Mouse (Mus musculus) heart, embryonic 12.5 days (tissue): ENCODE results near the gene Uqcrh. TPM values are rescaled to one million over a fixed set of nuclear protein-coding genes. Genes with fewer than 3 reads are reported as not detected.
A peak's percentile ranks its signal among the peaks of the same experiment; 100 is the strongest.

Experiments
- ATAC-seq: fragments of 200-750 bp; cut with Nextera tagmentation; 2 replicates; pipeline ENCODE4 v1.8.0; 2017; ENCODE audit warnings: moderate TSS enrichment, moderate library complexity; ENCODE audit not compliant: insufficient number of reproducible peaks, low FRiP score
- H3K27ac ChIP-seq: fragments of 300-500 bp; sonication (generic); 2 replicates; pipeline ENCODE4 v1.5.1; 2016; ENCODE audit warnings: mild to moderate bottlenecking, moderate library complexity; ENCODE audit not compliant: poor library complexity, severe bottlenecking
- H3K27me3 ChIP-seq: fragments of 300-500 bp; sonication (generic); replicated peaks from 2 replicates; pipeline ENCODE4 v1.6.1; 2016; ENCODE audit warnings: mild to moderate bottlenecking, moderate library complexity
- H3K36me3 ChIP-seq: fragments of 300-500 bp; sonication (generic); 2 replicates; pipeline ENCODE4 v1.6.1; 2016; ENCODE audit warnings: mild to moderate bottlenecking, moderate library complexity
- H3K4me1 ChIP-seq: fragments of 300-500 bp; sonication (generic); replicated peaks from 2 replicates; pipeline ENCODE4 v1.6.1; 2016; ENCODE audit warnings: mild to moderate bottlenecking
- H3K4me2 ChIP-seq: fragments of 300-500 bp; sonication (generic); 2 replicates; pipeline ENCODE4 v1.6.1; 2016; ENCODE audit warnings: mild to moderate bottlenecking, moderate library complexity
- H3K4me3 ChIP-seq: fragments of 300-500 bp; sonication (generic); 2 replicates; pipeline ENCODE4 v1.5.1; 2016; ENCODE audit warnings: mild to moderate bottlenecking
- H3K9ac ChIP-seq: fragments of 300-500 bp; sonication (generic); 2 replicates; pipeline ENCODE4 v1.6.1; 2016; ENCODE audit warnings: mild to moderate bottlenecking, moderate library complexity
- H3K9me3 ChIP-seq: fragments of 300-500 bp; sonication (generic); replicated peaks from 2 replicates; pipeline ENCODE4 v1.6.1; 2016; ENCODE audit warnings: mild to moderate bottlenecking, moderate library complexity
- WGBS: fragments of 180-500 bp; shearing (Covaris S2); methylation state at CpG from one replicate; pipeline ENCODE4 v1.1.7; 2016; 5-methylcytosine and 5-hydroxymethylcytosine counted together
- polyA plus RNA-seq: library from polyadenylated mRNA; unstranded; fragments of >200 nt; fragmentation: Nextera tagmentation; extraction: Ambion mirVana; gene quantifications from 2 replicates; pipeline ENCODE4 v1.2.1, GENCODE M21; 2016

Gene Uqcrh
- polyA plus RNA-seq, 1 experiment from 2014 or later: 868 TPM

- no peak for ATAC-seq
- H3K4me3 ChIP-seq: peak overlapping the region; percentile 95
- H3K27me3 ChIP-seq: no peaks in the 10 kb centered on the region
- peaks cover 23% of the 10 kb centered on the region for H3K36me3 ChIP-seq
- peak overlapping the region; percentile 88 for H3K4me2 ChIP-seq
- peaks cover 28% of the 10 kb centered on the region for H3K4me1 ChIP-seq
- WGBS: 40% methylated on average over 3 of the region's 3 CpGs
- H3K27ac ChIP-seq: peak overlapping the region; percentile 99
- H3K9me3 ChIP-seq: no peaks in the 10 kb centered on the region
- H3K9ac ChIP-seq: peak overlapping the region; percentile 100
These were observed 2.6 kb upstream of the Uqcrh start for GRCm38 (mm10) chr4:116077240-116078095.

- peak; percentile 24 for ATAC-seq
- Histone ChIP-seq H3K36me3 (peaks cover 16% of the 10 kb centered on the region), H3K9ac (peak overlapping the region; percentile 100), H3K4me1 (peaks cover 31% of the 10 kb centered on the region), H3K27ac (peak overlapping the region; percentile 99), H3K4me3 (peak overlapping the region; percentile 95), H3K4me2 (peak overlapping the region; percentile 88), H3K9me3 (no peaks in the 10 kb centered on the region), H3K27me3 (no peaks in the 10 kb centered on the region)
- WGBS: under 1% methylated on average over 37 of the region's 37 CpGs
These were observed 1.7 kb upstream of the Uqcrh start for GRCm38 (mm10) chr4:116076369-116077231.

- 0% methylated on average over 75 of the region's 77 CpGs for WGBS
- peak overlapping the region; percentile 99 for H3K27ac ChIP-seq
- H3K4me2 ChIP-seq: peak overlapping the region; percentile 88
- H3K9ac ChIP-seq: peak overlapping the region; percentile 100
- no peaks in the 10 kb centered on the region for H3K9me3 ChIP-seq
- peaks cover 31% of the 10 kb centered on the region for H3K4me1 ChIP-seq
- H3K27me3 ChIP-seq: no peaks in the 10 kb centered on the region
- peak overlapping the region; percentile 95 for H3K4me3 ChIP-seq
- H3K36me3 ChIP-seq: peaks cover 12% of the 10 kb centered on the region
- peak; percentile 74 for ATAC-seq
These were observed 929 bp upstream of the Uqcrh start for GRCm38 (mm10) chr4:116075631-116076368.

- Histone ChIP-seq H3K27ac (peak overlapping the region; percentile 99), H3K4me3 (peak overlapping the region; percentile 95), H3K4me2 (peak overlapping the region; percentile 88), H3K4me1 (peaks cover 37% of the 10 kb centered on the region), H3K27me3 (no peaks in the 10 kb centered on the region), H3K9ac (peak overlapping the region; percentile 100), H3K36me3 (peaks cover 16% of the 10 kb centered on the region), H3K9me3 (no peaks in the 10 kb centered on the region)
- no peak for ATAC-seq
- 1% methylated on average over 8 of the region's 8 CpGs for WGBS
These were observed 661 bp downstream of the Uqcrh start for GRCm38 (mm10) chr4:116074145-116074675.

GRCm38 (mm10) chr4:116073146-116073545 lies 1.7 kb downstream of the Uqcrh start:
- H3K4me3 ChIP-seq: peak overlapping the region; percentile 25
- WGBS: 56% methylated on average over 4 of the region's 4 CpGs
- no peak overlapping the region for H3K27ac ChIP-seq
- H3K9me3 ChIP-seq: no peaks in the 10 kb centered on the region
- H3K9ac ChIP-seq: peak overlapping the region; percentile 55; the same call in 1 of the 2 replicates
- peaks cover 34% of the 10 kb centered on the region for H3K4me1 ChIP-seq
- H3K36me3 ChIP-seq: peaks cover 26% of the 10 kb centered on the region
- ATAC-seq: no peak
- no peaks in the 10 kb centered on the region for H3K27me3 ChIP-seq
- peak overlapping the region; percentile 65 for H3K4me2 ChIP-seq

GRCm38 (mm10) chr4:116070116-116070515 lies 4.8 kb downstream of the Uqcrh start:
- no peak for ATAC-seq
- peaks cover 54% of the 10 kb centered on the region for H3K36me3 ChIP-seq
- H3K9me3 ChIP-seq: no peaks in the 10 kb centered on the region
- H3K9ac ChIP-seq: no peak overlapping the region
- no peaks in the 10 kb centered on the region for H3K27me3 ChIP-seq
- no peak overlapping the region for H3K4me2 ChIP-seq
- H3K4me3 ChIP-seq: no peak overlapping the region
- H3K4me1 ChIP-seq: peaks cover 22% of the 10 kb centered on the region
- no peak overlapping the region for H3K27ac ChIP-seq
- WGBS: 70% methylated on average over 6 of the region's 6 CpGs

- ATAC-seq: no peak
- WGBS: 11% methylated on average over 1 of the region's 1 CpGs
These were observed 11.0 kb downstream of the Uqcrh start for GRCm38 (mm10) chr4:116063855-116064254.

GRCm38 (mm10) chr4:116059012-116059726 lies 15.7 kb downstream of the Uqcrh start:
- WGBS: 72% methylated on average over 5 of the region's 5 CpGs

More at GRCm38 (mm10) chr4:116063855-116064254, 11.0 kb downstream of the Uqcrh start:
- Histone ChIP-seq H3K4me3 (no peak overlapping the region), H3K4me2 (no peak overlapping the region), H3K27ac (no peak overlapping the region), H3K27me3 (no peaks in the 10 kb centered on the region), H3K9ac (no peak overlapping the region), H3K9me3 (no peaks in the 10 kb centered on the region), H3K36me3 (peaks cover 37% of the 10 kb centered on the region), H3K4me1 (peaks cover 6% of the 10 kb centered on the region; the same call in 1 of the 2 replicates)

GRCm38 (mm10) chr4:116057559-116057958 lies 17.3 kb downstream of the Uqcrh start:
- no peaks in the 10 kb centered on the region for H3K36me3 ChIP-seq
- WGBS: 0% methylated on average over 1 of the region's 1 CpGs

More at GRCm38 (mm10) chr4:116059012-116059726, 15.7 kb downstream of the Uqcrh start:
- Histone ChIP-seq H3K9ac (no peak overlapping the region), H3K36me3 (no peaks in the 10 kb centered on the region), H3K4me1 (peaks cover 7% of the 10 kb centered on the region), H3K9me3 (no peaks in the 10 kb centered on the region), H3K27ac (no peak overlapping the region), H3K27me3 (no peaks in the 10 kb centered on the region), H3K4me2 (no peak overlapping the region), H3K4me3 (no peak overlapping the region)
- ATAC-seq: no peak

More at GRCm38 (mm10) chr4:116057559-116057958, 17.3 kb downstream of the Uqcrh start:
- Histone ChIP-seq H3K27me3 (no peaks in the 10 kb centered on the region), H3K27ac (no peak overlapping the region), H3K9ac (no peak overlapping the region), H3K9me3 (no peaks in the 10 kb centered on the region), H3K4me1 (peaks cover 8% of the 10 kb centered on the region), H3K4me3 (no peak overlapping the region), H3K4me2 (no peak overlapping the region)
- no peak for ATAC-seq
